Mouse (Mus musculus): Measurements from ENCODE around the gene Ppp1r18.

Gene Ppp1r18

DNA sequence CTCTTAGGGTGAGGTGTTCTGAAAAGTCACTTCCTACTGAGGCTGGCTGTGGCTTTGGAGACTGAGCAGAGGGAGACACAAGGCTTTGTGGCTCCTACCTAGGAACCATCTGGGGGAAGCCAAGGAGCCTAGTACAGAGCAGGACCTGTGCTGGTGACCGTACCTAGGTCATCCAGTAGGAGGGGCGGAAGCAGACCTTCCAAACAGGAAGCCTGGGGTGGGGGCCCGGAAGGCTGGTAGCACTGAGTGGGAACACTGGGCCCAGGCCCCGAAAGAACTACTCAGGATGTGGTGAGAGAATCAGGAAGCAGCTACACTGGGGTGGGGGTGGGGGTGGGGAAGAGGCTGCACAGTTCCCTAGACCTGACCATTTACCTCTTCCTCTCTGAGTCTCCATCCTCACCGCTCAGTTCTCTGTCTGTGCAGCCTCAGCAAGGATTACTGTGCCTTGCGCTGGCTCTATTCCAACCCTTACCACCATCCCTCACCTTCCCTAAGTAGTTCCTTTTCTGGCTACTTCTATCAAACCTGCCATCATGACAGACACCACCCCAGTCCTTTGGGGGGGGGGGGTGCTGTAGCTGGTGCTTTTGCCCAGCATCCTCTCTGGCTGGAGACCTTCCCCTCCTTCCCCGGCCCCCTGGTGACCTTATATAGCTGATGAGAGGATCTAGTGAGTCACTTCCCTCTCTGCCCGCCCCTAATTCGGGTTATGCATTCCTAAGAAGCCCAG, 4.9 kb downstream of the Ppp1r18 start:
- peak; percentile 66 for DNase-seq

DNA sequence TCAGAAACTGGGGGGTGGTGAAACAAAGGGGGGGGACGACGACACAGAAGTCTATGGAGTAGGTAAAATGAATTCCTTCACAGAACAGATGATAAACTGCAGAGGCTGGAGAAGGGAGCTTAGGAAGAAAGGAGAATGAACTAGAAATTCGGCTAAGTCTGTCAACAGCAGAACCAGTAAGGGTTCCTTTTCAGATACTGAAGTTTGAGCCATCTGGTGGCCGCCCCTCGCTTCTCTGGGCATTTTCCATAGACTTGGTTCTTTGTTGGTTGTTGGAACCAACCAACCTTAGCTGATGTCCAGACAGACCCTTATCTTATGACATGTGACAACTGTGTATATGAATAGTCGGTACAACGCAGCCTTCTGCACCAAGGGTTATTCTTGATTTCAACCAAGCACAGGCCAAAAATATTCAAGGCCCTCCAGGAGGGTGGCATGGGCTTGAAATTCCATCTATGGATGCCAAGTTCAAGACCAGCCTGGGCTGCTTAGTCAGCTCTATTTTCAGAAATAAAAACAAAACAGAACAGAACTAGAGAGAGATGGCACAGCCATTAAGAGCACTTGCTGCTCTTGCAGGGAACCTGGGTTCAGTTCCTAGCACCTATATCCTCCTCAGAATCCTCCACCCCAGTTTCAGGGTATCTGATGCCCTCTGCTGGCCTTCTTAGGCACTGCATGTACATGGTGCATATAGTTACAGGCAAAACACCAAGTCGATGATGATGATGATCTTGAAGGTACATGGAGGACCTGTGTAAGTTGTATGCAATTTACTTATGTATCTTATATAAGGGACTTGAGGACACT, 5.7 kb downstream of the Ppp1r18 start:
- no peak for DNase-seq

DNA sequence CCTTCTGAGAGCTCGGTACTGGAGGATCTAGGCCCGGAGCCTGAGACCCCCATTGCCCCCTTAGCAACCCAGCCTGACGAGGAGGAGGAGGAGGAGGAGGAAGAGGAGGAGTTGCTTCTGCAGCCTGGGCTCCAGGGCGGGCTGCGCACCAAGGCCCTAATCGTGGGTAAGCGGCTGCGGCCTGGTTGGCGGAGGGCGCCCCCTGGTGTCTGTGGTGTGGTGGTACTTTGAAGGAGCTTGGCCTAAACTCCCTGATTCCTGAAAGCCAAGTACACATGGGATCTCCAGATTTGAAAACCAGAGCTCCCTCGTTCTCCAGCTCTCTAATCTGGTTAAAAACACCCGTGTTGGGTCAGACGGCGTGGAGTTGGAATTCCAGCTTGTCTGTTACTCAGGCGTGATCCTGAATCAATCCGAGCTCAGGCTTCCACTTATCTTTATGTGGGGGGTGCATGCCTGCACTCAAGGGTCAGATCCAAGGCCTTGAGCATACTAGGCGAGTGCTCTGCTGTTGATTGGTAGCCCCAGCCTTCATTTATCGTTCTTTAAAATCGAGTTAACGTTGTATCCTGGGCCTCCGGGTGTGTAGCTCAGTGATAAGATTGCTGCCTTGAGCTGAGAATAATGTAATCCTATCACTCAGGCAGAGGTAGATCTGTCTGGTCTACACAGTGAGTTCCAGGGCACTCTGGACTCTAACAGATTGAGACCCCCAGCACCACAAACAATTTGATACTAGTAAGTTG, 8.6 kb downstream of the Ppp1r18 start:
- peak; percentile 86 for DNase-seq

DNA sequence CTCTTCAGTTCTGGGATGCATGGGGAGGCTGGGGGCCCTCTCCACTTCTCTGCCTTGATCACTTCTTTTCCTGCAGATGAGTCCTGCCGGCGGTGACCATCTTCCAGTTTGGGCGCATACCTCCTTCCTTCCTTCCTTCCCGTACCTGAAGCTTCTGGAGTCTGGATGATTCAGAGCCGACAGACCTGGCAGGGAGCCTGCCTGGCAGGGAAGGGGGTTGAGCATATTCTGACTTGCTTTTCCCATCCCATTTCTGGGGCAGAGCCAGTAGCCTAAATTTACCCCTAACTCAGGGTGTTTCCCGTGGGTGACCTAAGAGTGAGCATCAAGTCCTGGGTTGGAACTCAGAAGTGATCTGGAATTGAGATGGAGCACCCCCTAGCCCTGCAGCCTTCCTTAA, 9.3 kb downstream of the Ppp1r18 start:
- peak; percentile 46 for DNase-seq

DNA sequence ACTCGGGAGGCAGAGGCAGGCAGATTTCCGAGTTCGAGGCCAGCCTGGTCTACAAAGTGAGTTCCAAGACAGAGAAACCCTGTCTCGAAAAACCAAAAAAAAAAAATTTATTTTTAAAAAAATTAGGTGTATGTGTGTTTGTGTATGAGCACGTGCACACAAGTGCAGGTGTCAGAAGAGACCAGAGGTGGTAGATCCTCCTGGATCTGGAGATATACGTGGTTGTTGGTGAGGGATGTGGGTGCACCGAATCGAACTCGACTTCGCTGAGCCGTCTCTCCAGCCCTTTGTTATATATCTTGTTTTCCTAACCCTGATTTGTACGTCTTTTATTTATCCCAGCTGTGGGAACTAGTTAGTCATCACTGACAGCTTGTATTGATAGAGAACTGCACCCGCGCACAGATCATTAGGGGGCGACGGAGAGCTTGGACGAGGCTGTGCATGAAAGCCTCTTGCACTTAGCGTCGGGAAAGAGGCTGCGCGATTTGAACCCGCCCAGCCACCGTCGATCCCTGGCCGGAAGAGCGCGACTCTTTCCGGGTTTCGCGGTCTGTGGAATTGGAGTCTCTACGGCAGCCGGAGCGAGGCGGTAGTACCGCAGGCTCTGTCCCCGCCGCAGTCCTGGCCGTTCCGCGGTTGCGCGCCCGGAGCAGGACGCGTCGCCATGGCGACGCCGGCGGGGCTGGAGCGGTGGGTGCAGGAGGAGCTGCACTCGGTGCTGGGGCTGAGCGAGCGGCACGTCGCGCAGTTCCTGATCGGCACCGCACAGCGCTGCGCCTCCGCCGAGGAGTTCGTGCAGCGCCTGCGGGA, 14.1 kb downstream of the Ppp1r18 start, which contains the start of gene Dhx16:
TSS of gene Dhx16 (plus strand) at position 575 of the 813 bp plus-strand sequence.
- DNase-seq, result peak; percentile 97

DNA sequence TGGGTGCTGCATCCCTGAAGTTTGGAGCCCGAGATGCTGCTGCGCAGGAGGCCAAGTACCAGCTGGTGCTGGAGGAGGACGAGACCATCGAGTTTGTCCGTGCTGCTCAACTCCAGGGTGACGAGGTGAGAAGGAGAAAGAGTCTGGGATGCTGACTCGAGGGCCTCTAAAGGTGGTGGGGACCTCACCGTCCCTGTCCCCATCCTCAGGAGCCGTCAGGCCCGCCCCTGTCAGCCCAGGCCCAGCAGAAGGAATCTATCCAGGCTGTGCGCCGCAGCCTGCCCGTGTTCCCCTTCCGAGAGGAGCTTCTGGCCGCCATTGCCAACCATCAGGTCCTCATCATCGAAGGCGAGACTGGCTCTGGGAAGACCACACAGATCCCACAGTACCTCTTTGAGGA, 17.5 kb downstream of the Ppp1r18 start:
- DNase-seq, result no peak

DNA sequence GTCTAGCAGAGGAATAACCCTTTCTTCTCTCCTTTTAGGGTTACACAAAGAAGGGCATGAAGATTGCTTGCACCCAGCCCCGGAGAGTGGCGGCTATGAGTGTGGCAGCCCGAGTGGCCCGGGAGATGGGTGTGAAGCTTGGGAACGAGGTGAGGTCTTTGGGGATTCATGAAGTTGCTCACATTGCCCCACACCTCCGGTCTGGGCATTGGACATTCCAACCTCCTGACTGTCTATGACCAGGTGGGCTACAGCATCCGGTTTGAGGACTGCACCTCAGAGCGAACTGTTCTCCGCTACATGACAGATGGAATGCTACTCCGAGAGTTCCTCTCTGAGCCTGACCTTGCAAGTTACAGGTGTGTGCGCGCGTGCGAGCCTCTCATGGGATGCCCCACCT, 18.4 kb downstream of the Ppp1r18 start:
- no peak for DNase-seq

DNA sequence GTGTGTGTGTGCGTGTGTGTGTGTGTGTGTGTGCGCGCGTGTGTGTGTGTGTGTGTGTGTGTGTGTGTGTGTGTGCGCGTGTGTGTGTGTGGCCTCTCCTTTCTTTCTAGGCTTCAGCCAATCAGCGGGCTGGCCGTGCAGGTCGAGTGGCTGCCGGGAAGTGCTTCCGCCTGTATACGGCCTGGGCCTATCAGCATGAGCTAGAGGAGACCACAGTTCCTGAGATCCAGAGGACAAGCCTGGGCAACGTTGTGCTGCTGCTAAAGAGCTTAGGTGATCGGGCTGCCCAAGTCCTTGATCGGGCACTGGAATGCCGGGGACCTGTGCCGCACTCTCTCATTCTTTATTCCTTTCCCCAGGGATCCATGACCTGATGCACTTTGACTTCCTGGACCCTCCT, 22.3 kb downstream of the Ppp1r18 start:
- DNase-seq, result no peak

DNA sequence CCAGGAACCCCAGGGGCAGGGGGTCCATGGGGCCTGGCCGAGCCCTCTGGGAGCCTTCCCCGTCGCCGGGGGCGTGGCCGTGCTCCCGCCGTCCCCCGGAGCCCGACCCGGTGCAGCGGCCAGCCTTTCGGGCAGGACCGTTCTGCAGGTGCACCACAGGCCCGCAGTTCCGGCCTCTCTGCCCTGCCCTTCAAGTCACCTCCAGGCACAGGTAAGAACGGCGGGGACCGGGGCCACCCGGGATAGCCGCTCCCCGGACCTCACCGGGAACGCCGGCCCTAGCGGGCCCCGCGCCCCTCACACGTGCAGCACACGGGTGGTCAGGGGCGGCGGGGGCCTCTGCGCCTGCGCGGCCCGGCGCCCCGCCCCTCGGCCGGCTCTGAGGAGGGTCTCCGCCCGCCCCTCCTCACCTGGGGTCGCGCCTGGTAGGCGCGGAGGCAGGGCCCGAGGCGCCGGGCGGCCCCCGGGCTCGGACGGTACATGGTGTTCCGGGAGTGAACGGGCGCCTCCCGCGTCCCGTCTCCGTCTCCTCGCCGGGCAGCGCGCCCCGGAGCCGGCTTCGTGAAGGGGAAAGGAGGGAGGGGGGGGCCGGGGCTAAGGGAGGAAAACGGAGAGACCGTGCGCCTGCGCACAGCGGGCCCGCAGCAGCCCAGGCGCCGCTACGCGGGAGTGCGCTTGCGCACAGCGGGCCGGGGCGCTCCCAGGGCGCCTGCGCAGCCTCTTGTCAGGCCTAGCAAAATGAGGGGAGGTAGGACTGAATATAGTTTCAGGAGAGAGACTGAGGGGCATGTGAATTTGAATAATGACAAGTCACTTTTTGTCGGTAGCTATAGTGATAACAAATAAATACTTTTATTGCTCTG, 31.6 kb downstream of the Ppp1r18 start, which contains the start of gene 2310061I04Rik:
TSS of gene 2310061I04Rik (minus strand) at position 651 of the 863 bp plus-strand sequence.
- peak; percentile 94 for DNase-seq

DNA sequence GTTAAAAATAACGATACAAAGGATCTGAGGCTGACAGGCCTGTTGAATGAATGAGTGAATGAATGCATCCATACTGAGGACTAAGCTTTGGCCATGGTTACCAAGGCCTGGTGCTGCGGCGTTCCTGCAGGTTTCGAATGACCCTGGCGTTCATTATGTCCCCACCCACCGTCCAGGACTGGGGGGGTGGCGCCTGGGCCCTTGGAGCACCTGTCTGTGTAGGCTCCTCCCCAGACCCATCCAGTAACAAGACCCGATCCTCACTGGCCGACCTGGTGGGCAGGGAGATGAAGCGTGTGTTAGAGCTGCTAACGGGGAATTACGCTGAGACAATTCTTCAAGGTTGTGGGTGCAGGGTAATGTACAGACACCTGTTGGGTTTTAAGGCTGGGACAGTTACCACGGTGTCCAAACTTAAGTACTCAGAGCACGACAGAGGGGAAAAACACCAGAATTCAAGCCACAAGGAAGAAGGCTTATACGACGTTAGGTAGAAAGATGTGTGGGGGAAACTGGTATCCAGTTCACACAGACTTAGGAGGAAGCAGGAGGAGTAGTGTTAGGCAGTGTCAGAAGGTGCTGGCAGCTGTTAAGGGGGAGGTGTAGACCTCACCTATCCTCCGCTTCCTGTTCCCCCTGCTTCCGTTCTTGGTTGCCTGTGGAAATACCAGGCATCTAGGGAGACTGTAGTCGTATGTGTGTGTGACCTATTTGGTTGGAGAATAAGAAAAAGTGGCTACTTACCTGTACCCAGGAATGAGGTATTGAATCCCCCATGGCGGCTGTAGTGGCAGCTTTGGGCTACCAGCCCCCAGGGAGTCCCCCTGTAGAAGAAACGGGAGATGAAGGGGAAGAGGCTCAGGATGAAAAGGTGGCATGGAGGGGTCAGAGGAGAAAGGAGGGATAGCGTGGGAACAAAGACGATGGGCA, 32.5 kb downstream of the Ppp1r18 start:
- DNase-seq, result no peak

DNA sequence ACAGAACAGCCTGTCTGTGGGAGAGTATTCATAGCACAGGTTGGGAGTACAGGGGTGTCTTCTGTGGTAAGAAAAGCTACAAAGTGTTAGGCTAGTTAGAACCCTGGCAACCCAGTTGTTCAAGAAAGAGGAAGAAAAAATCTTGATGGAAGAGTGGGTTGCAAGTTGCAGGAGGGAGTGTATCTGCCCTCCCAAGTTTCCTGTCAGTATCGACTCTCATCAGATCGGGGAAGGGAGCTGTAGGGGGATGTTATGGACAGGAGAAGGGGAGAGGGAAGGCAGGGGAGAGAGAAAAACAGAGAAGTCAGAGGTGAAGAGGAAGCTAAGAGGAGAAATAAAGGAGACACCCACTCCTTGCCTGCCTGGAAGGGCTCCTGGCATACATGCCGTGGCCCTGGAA, 35.2 kb downstream of the Ppp1r18 start:
- DNase-seq, result no peak

DNA sequence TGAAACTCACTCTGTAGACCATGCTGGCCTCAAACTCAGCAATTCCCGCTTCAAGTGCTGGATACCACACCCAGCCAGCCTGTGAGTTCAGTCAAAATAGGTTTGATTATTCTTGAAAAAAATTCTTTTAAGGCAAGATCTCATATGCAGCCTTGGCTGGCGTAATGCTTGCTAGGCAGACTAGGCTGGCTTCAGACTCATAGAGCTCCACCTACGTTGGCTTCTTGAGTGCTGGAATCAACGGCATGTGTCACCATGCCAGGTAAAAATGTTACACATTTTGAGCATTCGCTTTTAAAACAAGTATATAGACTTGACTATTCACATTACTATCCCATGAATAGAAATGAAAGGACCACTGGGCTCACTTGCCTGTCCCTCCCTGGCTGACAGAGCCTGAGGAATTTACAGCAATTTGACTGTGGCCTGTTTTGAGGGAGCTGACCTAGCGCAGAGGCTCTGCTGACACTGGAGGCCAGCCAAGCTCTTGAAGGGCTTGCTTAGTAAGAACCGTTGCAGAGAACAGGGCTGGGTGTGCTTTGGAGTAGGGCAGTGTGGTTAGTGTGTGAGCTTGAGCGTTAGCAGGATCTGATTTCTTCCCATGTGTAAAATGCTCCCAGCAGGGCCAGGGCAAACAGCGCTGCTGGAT, 38.1 kb downstream of the Ppp1r18 start:
- peak; percentile 73 for DNase-seq

DNA sequence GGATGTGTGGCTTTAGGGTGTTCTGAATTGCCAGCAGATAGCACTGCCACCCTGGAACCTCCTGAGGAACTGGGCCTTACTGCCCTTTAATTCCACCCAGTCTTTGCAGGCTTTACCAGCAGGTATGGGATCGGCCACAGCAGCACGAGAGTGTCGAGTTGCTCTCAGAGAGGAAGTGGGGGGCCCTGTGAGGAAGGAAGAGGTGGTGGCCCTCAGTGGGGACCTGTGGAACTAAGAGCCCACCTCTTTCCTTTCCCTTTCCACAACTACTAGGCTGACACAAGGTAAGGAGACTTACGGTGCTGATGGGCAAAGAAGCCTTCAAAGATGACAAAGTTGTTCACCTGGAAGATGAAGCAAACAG, 38.6 kb downstream of the Ppp1r18 start:
- no peak for DNase-seq

DNA sequence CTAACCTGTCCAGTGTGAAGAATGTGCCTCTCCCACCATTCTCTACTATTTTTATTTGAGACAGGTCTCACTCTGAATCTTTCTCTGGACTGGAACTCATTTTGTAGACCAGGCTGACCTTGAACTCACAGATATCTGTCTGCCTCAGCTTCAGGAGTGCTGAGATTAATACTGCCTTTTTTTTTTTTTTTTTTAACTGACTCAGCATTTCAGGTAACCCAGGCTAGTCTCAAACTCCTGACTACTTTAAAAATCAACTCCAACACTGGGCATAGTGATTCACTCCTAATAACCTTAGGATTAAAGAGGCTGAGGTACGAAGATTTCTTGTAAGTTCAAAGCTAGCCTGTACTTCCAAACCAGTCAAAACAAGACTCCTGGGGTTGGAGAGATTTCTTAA, 40.2 kb downstream of the Ppp1r18 start:
- DNase-seq, result no peak

DNA sequence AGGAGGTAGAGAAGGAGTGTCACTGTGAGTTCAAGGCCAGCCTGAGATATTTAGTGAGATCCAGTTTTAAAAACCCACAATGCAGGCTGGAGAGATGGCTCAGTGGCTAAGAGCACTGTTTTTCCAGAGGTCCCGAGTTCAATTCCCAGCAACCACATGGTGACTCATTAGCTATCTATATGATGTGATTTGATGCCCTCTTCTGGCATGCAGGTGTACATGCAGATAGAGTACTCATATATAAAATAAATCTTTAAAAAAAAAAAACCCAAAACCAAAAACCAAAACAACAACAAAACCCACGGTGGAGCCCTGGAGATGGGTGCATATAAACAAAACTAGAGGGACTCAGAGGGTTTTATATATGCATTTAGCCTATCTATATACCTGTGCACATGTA, 42.2 kb downstream of the Ppp1r18 start:
- DNase-seq, result no peak

DNA sequence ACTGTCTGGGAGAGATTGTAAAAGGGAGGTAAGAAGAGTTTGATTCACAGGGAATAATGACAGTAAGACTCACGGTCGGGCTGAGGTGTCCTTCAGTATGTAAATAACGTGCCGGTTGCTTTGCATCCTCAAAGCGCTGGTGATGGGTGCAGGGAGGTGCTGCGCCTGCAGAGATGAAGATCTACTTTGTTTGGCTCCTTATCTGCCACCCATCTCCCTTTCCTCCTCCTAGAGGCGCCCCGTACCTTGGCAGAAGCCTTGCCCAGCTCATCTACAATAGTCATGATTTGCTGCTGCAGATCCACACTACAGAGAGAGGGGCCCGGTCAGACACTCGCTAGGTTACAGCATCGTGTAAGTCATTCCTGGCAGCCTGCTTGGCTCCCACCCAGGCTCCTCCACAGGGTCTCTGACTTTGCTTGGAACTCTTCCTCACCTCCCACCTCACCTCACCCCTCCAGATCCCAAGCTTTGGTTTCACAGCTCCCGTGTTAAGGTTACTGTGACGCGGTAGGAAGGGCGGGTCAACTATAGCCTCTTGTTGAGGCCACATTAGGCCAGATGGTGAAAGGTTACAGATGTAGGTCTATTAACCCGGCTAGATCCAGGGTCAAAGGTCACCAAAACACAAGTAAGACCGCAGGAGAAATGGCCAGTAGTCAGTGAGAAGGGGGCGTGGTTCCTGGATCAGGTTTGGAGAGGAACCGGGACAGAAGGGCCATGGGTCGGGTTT, 44.0 kb downstream of the Ppp1r18 start:
- DNase-seq, result no peak

DNA sequence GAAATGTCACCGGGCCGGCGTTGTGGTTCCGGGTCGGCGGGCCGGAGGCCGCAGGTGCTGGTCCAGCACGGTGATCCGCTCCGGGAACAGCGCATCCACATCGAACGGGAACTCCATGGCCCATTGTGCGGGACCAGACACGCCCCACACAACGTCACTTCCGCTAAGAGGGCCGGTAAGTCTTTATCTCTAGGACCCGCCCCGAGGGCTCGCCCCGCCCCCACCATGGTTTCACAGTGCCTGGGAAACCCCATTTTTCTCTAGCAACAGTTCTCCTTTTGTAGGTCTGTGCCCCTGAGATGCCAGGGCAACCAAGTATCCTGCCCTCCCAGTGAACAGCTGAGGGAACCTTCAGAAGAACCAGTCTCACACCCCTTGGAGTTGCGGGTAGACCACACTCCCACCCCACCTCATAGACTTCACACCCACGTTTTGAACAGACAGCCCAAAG, 44.6 kb downstream of the Ppp1r18 start, which contains the start of gene Atat1:
TSS of gene Atat1 (minus strand) at position 157 of the 451 bp plus-strand sequence.
- DNase-seq, result peak; percentile 97

DNA sequence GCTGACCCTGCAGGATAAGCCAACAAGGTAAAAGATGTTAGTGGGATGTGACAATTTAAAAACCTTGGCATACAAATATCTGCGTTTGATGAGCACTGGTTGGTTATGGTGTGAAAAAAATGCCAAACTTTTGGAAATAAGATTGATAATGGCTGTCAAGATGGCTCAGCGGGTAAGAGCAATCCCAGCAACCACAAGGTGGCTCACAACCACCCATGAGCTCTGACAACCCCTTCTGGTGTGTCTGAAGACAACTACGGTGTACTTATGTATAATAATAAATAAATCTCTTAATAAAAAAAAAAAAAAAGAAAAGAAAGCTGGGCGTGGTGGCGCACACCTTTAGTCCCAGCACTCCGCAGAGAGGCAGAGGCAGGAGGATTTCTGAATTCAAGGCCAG, 49.6 kb downstream of the Ppp1r18 start:
- DNase-seq, result no peak

All from kidney, adult 9 months (tissue).